Comparison of ENCODE assay signal across 8 mouse cellular contexts in the genomic region with DNA sequence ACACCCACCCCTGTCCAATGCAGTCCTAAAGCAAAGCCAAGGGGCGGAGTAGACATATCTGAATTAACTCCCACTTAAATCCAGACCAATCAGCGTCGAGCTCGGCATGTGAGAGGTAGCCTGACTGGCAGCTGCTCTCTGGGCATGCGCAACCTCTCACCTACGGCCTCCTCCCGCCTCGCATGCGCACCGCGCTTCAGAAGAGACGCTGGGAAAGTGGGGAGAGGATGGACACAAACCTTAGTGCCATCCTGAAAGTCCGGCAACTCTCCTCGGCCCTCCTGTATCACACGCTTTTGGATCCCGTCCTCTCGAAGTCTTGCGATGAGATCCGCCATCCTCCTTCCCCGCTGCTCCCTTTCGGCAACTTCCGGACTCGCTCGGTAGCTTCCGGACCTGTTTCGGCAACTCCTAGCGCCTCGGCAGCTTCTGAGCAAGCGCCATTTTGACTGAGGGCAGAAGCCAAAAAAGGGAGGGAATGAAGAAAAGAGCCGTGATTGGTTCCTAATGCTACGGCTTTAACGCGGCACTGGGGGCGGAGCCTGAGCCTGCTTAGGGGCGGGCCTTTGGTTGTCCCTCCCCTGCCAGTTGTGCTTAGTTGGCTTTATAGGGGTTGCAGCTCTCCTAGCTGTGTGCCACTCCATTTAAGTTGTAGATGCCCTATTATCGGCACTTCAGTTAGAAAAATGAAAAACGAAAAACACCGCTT. TPM values are rescaled to one million over a fixed set of nuclear protein-coding genes. Genes with fewer than 3 reads are reported as not detected.
DNase-seq lines count a peak whose midpoint lies in the region; ATAC-seq and TF ChIP-seq lines count a peak whose summit lies in the region.

No protein-coding gene starts in this region.

- peak overlapping the region; percentile 50 for H3K4me2 ChIP-seq in hindbrain, postnatal 0 days (ENCODE audit: low read depth, low read length)

- no peaks in the 10 kb centered on the region for H3K9me3 ChIP-seq in hindbrain, postnatal 0 days (ENCODE audit: low read length)

- 2% methylated on average over 38 of the region's 38 CpGs for WGBS in hindbrain, postnatal 0 days

- peak; percentile 98 for DNase-seq in ZHBTc4 (ENCODE audit: low read depth, low spot score)
- DNase-seq in gastrocnemius, adult 2 months, result peak; percentile 98
- DNase-seq in hindbrain, postnatal 0 days (ENCODE audit: low spot score), result peak; percentile 99
- peak; percentile 96 for DNase-seq in left cerebral cortex, adult 2 months (ENCODE audit: extremely low spot score in 1 of 2, low spot score in 2 of 2)
- peak; percentile 98 for DNase-seq in right cerebral cortex, adult 2 months (ENCODE audit: low spot score in 2 of 2)
- peak; percentile 99 for DNase-seq in urinary bladder, postnatal 14 days (ENCODE audit: low spot score)

- no peak for TF ChIP-seq CTCF in gastrocnemius, adult 2 months (IDR thresholded peaks at IDR 0.05)
- TF ChIP-seq CTCF in hindbrain, postnatal 0 days (IDR thresholded peaks at IDR 0.05; ENCODE audit: low read depth), result no peak
- TF ChIP-seq CTCF in left cerebral cortex, adult 2 months (IDR thresholded peaks at IDR 0.05), result no peak

- intact Hi-C loops in gastrocnemius, adult 2 months (cut with DNase I), result loop anchor here (2.0 kb wide), 1 partner anchor 22 kb away; the partner anchor contains the start of gene Pitpnm1
- intact Hi-C loops in left cerebral cortex, adult 2 months (cut with DNase I), result no loop called here

- no peaks in the 10 kb centered on the region for H3K27me3 ChIP-seq in hindbrain, postnatal 0 days (ENCODE audit: insufficient read depth, low read length)

- peak overlapping the region; percentile 94 for H3K27ac ChIP-seq in gastrocnemius, adult 2 months
- peak overlapping the region; percentile 87 for H3K27ac ChIP-seq in hindbrain, postnatal 0 days
- H3K27ac ChIP-seq in left cerebral cortex, adult 2 months, result peak overlapping the region; percentile 97

- H3K9ac ChIP-seq in hindbrain, postnatal 0 days (replicated peaks; ENCODE audit: low read length), result peak overlapping the region; percentile 50

- peak overlapping the region; percentile 84 for H3K4me3 ChIP-seq in gastrocnemius, adult 2 months
- peak overlapping the region; percentile 41 for H3K4me3 ChIP-seq in hindbrain, postnatal 0 days (ENCODE audit: low read length)
- H3K4me3 ChIP-seq in left cerebral cortex, adult 2 months, result peak overlapping the region; percentile 55

- H3K36me3 ChIP-seq in hindbrain, postnatal 0 days (ENCODE audit: insufficient read depth, low read length), result no peaks in the 10 kb centered on the region; the same call in 1 of the 2 replicates

- peak; percentile 74 for ATAC-seq in common myeloid progenitor, adult 5-6 weeks (replicated peaks; ENCODE audit: low read depth, poor library complexity, severe bottlenecking)
- ATAC-seq in hindbrain, postnatal 0 days, result peak; percentile 83
- peak; percentile 74 for ATAC-seq in megakaryocyte, adult 5-6 weeks (ENCODE audit: poor library complexity, severe bottlenecking)

- H3K4me1 ChIP-seq in hindbrain, postnatal 0 days (ENCODE audit: insufficient read depth, low read length), result peaks cover 8% of the 10 kb centered on the region

RNA-seq across cellular contexts. Expression of gene Aip, which starts 4.4 kb away (rescaled TPM):
- 20.6 and 55.9 TPM in 2 replicates for total RNA-seq in common myeloid progenitor, adult 5-6 weeks (2017)
- total RNA-seq in gastrocnemius, adult 2 months (2021), result 10 to 100 TPM; 69.9 to 71.8 TPM
- total RNA-seq in hindbrain, postnatal 0 days (2014; rRNA removed), result 33.4 and 38.2 TPM in 2 replicates
- polyA plus RNA-seq in hindbrain, postnatal 0 days (2015; fragmentation: Nextera tagmentation; extraction: Ambion mirVana), result 89.4 and 94.3 TPM in 2 replicates
- 100 to 1,000 TPM; 118 to 125 TPM for total RNA-seq in left cerebral cortex, adult 2 months (2021)
- total RNA-seq in megakaryocyte, adult 5-6 weeks (2015), result 111 and 139 TPM in 2 replicates
- 72.5 and 76.7 TPM in 2 replicates for total RNA-seq in megakaryocyte, adult 5-6 weeks (2017)

RNA-seq across cellular contexts. Expression of gene Gpr152, which starts 18.3 kb away (rescaled TPM):
- total RNA-seq in common myeloid progenitor, adult 5-6 weeks (2017), result not detected in 2 replicates
- total RNA-seq in gastrocnemius, adult 2 months (2021), result not detected
- total RNA-seq in hindbrain, postnatal 0 days (2014; rRNA removed), result 0.37 TPM in 1 of 2 replicates, not detected in the other
- polyA plus RNA-seq in hindbrain, postnatal 0 days (2015; fragmentation: Nextera tagmentation; extraction: Ambion mirVana), result 0.05 TPM in 1 of 2 replicates, not detected in the other
- total RNA-seq in left cerebral cortex, adult 2 months (2021), result not detected
- total RNA-seq in megakaryocyte, adult 5-6 weeks (2015), result not detected in 2 replicates
- total RNA-seq in megakaryocyte, adult 5-6 weeks (2017), result not detected in 2 replicates

RNA-seq across cellular contexts. Expression of gene Pitpnm1, which starts 21.5 kb away (rescaled TPM):
- total RNA-seq in common myeloid progenitor, adult 5-6 weeks (2017), result 8.6 and 9.0 TPM in 2 replicates
- total RNA-seq in gastrocnemius, adult 2 months (2021), result 1 to 10 TPM; 2.3 to 2.5 TPM
- total RNA-seq in hindbrain, postnatal 0 days (2014; rRNA removed), result 134 and 142 TPM in 2 replicates
- polyA plus RNA-seq in hindbrain, postnatal 0 days (2015; fragmentation: Nextera tagmentation; extraction: Ambion mirVana), result 88.0 and 91.9 TPM in 2 replicates
- total RNA-seq in left cerebral cortex, adult 2 months (2021), result 100 to 1,000 TPM; 217 to 229 TPM
- 38.3 and 47.7 TPM in 2 replicates for total RNA-seq in megakaryocyte, adult 5-6 weeks (2015)
- 30.2 and 38.9 TPM in 2 replicates for total RNA-seq in megakaryocyte, adult 5-6 weeks (2017)

RNA-seq across cellular contexts. Expression of gene Cabp4, which starts 22.6 kb away (rescaled TPM):
- not detected in 2 replicates for total RNA-seq in common myeloid progenitor, adult 5-6 weeks (2017)
- not detected for total RNA-seq in gastrocnemius, adult 2 months (2021)
- not detected in 2 replicates for total RNA-seq in hindbrain, postnatal 0 days (2014; rRNA removed)
- 0.29 and 0.51 TPM in 2 replicates for polyA plus RNA-seq in hindbrain, postnatal 0 days (2015; fragmentation: Nextera tagmentation; extraction: Ambion mirVana)
- under 1 TPM in 1 of 2 experiments, not detected in 1; 0.26 TPM for total RNA-seq in left cerebral cortex, adult 2 months (2021)
- total RNA-seq in megakaryocyte, adult 5-6 weeks (2015), result 0.14 and 0.22 TPM in 2 replicates
- total RNA-seq in megakaryocyte, adult 5-6 weeks (2017), result not detected in 2 replicates

RNA-seq across cellular contexts. Expression of gene Cdk2ap2, which starts 24.3 kb away (rescaled TPM):
- 20.3 and 22.3 TPM in 2 replicates for total RNA-seq in common myeloid progenitor, adult 5-6 weeks (2017)
- 10 to 100 TPM; 17.9 to 22.4 TPM for total RNA-seq in gastrocnemius, adult 2 months (2021)
- total RNA-seq in hindbrain, postnatal 0 days (2014; rRNA removed), result 49.4 and 57.5 TPM in 2 replicates
- 63.9 and 64.6 TPM in 2 replicates for polyA plus RNA-seq in hindbrain, postnatal 0 days (2015; fragmentation: Nextera tagmentation; extraction: Ambion mirVana)
- total RNA-seq in left cerebral cortex, adult 2 months (2021), result 10 to 100 TPM; 28.4 to 32.5 TPM
- total RNA-seq in megakaryocyte, adult 5-6 weeks (2015), result 245 and 277 TPM in 2 replicates
- total RNA-seq in megakaryocyte, adult 5-6 weeks (2017), result 72.9 and 83.4 TPM in 2 replicates

Comparison
In these comparisons a context has a peak if more than half of its experiments do, and no peak if none do; other contexts are left out.
1. Peak in every context shown above with its lines: DNase-seq, ATAC-seq, H3K4me3 ChIP-seq and H3K27ac ChIP-seq.